Mouse (Mus musculus): ENCODE measurements around the gene Galns. TPM values are rescaled to one million over a fixed set of nuclear protein-coding genes. Genes with fewer than 3 reads are reported as not detected.

Gene Galns
- polyA plus RNA-seq, 1 experiment from 2014 or later: 17.1 TPM

- H3K27ac ChIP-seq: no peak overlapping the region
- WGBS: 52% methylated on average over 10 of the region's 10 CpGs
- H3K36me3 ChIP-seq: no peaks in the 10 kb centered on the region
- H3K9me3 ChIP-seq: no peaks in the 10 kb centered on the region
- no peak overlapping the region for H3K9ac ChIP-seq
- 0 out of 2 replicates have a peak, but pooled peaks cover 5% of the 10 kb centered on the region for H3K4me1 ChIP-seq (replicated peaks)
- no peak for ATAC-seq
- no peak overlapping the region for H3K4me2 ChIP-seq (replicated peaks)
- no peaks in the 10 kb centered on the region for H3K27me3 ChIP-seq (replicated peaks)
- H3K4me3 ChIP-seq (replicated peaks): no peak overlapping the region
These were observed 18.1 kb upstream of the Galns start for GRCm38 (mm10) chr8:122629388-122629787.

- Histone ChIP-seq H3K27ac (no peak overlapping the region), H3K4me2 (replicated peaks) (no peak overlapping the region), H3K9me3 (no peaks in the 10 kb centered on the region), H3K9ac (no peak overlapping the region), H3K4me3 (replicated peaks) (no peak overlapping the region), H3K27me3 (replicated peaks) (no peaks in the 10 kb centered on the region), H3K4me1 (replicated peaks) (0 out of 2 replicates have a peak, but pooled peaks cover 14% of the 10 kb centered on the region), H3K36me3 (no peaks in the 10 kb centered on the region)
- WGBS: 89% methylated on average over 2 of the region's 2 CpGs
- no peak for ATAC-seq
These were observed 15.6 kb upstream of the Galns start for GRCm38 (mm10) chr8:122626896-122627295.

GRCm38 (mm10) chr8:122625811-122626210 lies 14.5 kb upstream of the Galns start:
- Histone ChIP-seq H3K36me3 (no peaks in the 10 kb centered on the region), H3K4me2 (replicated peaks) (no peak overlapping the region), H3K27me3 (replicated peaks) (no peaks in the 10 kb centered on the region), H3K9me3 (no peaks in the 10 kb centered on the region), H3K27ac (no peak overlapping the region), H3K4me3 (replicated peaks) (no peak overlapping the region), H3K4me1 (replicated peaks) (0 out of 2 replicates have a peak, but pooled peaks cover 14% of the 10 kb centered on the region), H3K9ac (no peak overlapping the region)
- 68% methylated on average over 9 of the region's 9 CpGs for WGBS
- no peak for ATAC-seq

- no peaks in the 10 kb centered on the region for H3K36me3 ChIP-seq
- H3K27me3 ChIP-seq (replicated peaks): no peaks in the 10 kb centered on the region
- ATAC-seq: no peak
- 0 out of 2 replicates have a peak, but pooled peaks cover 14% of the 10 kb centered on the region for H3K4me1 ChIP-seq (replicated peaks)
- no peak overlapping the region for H3K4me2 ChIP-seq (replicated peaks)
- no peak overlapping the region for H3K9ac ChIP-seq
- H3K27ac ChIP-seq: no peak overlapping the region
- no peaks in the 10 kb centered on the region for H3K9me3 ChIP-seq
- H3K4me3 ChIP-seq (replicated peaks): no peak overlapping the region
- 74% methylated on average over 5 of the region's 5 CpGs for WGBS
These were observed 13.4 kb upstream of the Galns start for GRCm38 (mm10) chr8:122624653-122625052.

- H3K4me1 ChIP-seq (replicated peaks): 0 out of 2 replicates have a peak, but pooled peaks cover 14% of the 10 kb centered on the region
- no peak overlapping the region for H3K9ac ChIP-seq
- no peaks in the 10 kb centered on the region for H3K36me3 ChIP-seq
- H3K4me3 ChIP-seq (replicated peaks): no peak overlapping the region
- H3K9me3 ChIP-seq: no peaks in the 10 kb centered on the region
- WGBS: 89% methylated on average over 17 of the region's 17 CpGs
- ATAC-seq: no peak
- H3K4me2 ChIP-seq (replicated peaks): no peak overlapping the region
- H3K27ac ChIP-seq: no peak overlapping the region
- no peaks in the 10 kb centered on the region for H3K27me3 ChIP-seq (replicated peaks)
These were observed 12.8 kb upstream of the Galns start for GRCm38 (mm10) chr8:122623844-122624642.

- no peak within 1 kb of the TSS for H3K9ac ChIP-seq
- H3K4me2 ChIP-seq (replicated peaks): no peak within 1 kb of the TSS
- no peaks in the 10 kb centered on the region for H3K9me3 ChIP-seq
- peaks cover 17% of the 10 kb centered on the region; the same call in 1 of the 2 replicates for H3K4me1 ChIP-seq (replicated peaks)
- ATAC-seq: no peak
- H3K27me3 ChIP-seq (replicated peaks): no peaks in the 10 kb centered on the region
- H3K36me3 ChIP-seq: no peaks in the 10 kb centered on the region
- 58% methylated on average over 6 of the region's 6 CpGs for WGBS
- H3K4me3 ChIP-seq (replicated peaks): no peak within 1 kb of the TSS
- no peak within 1 kb of the TSS for H3K27ac ChIP-seq
These were observed 11.5 kb upstream of the Galns start, which contains the start of gene Pabpn1l for GRCm38 (mm10) chr8:122622727-122623126. Pabpn1l (minus strand) TSS chr8:122622739.

GRCm38 (mm10) chr8:122620446-122620845 lies 9.2 kb upstream of the Galns start:
- 27% methylated on average over 5 of the region's 5 CpGs for whole genome bisulfite sequencing
- Histone ChIP-seq H3K4me3 (replicated peaks) (no peak overlapping the region), H3K4me2 (replicated peaks) (no peak overlapping the region), H3K36me3 (no peaks in the 10 kb centered on the region), H3K27ac (no peak overlapping the region), H3K9me3 (no peaks in the 10 kb centered on the region), H3K9ac (no peak overlapping the region), H3K4me1 (replicated peaks) (peaks cover 16% of the 10 kb centered on the region; the same call in 1 of the 2 replicates), H3K27me3 (replicated peaks) (no peaks in the 10 kb centered on the region)
- ATAC-seq: no peak

GRCm38 (mm10) chr8:122618660-122619378 lies 7.6 kb upstream of the Galns start:
- Histone ChIP-seq H3K4me3 (replicated peaks) (no peak overlapping the region), H3K27ac (no peak overlapping the region), H3K4me1 (replicated peaks) (peaks cover 12% of the 10 kb centered on the region; the same call in 1 of the 2 replicates), H3K9me3 (no peaks in the 10 kb centered on the region), H3K27me3 (replicated peaks) (no peaks in the 10 kb centered on the region), H3K4me2 (replicated peaks) (no peak overlapping the region), H3K9ac (no peak overlapping the region), H3K36me3 (no peaks in the 10 kb centered on the region)
- no peak for ATAC-seq
- 81% methylated on average over 6 of the region's 6 CpGs for WGBS

GRCm38 (mm10) chr8:122617947-122618546 lies 6.8 kb upstream of the Galns start:
- WGBS: 26% methylated on average over 5 of the region's 7 CpGs
- Histone ChIP-seq H3K4me2 (replicated peaks) (peak overlapping the region; percentile 36; the same call in 1 of the 2 replicates), H3K4me1 (replicated peaks) (peaks cover 12% of the 10 kb centered on the region), H3K9me3 (no peaks in the 10 kb centered on the region), H3K9ac (no peak overlapping the region), H3K4me3 (replicated peaks) (no peak overlapping the region), H3K27ac (no peak overlapping the region), H3K27me3 (replicated peaks) (no peaks in the 10 kb centered on the region), H3K36me3 (peaks cover 2% of the 10 kb centered on the region; the same call in 1 of the 2 replicates)
- ATAC-seq: peak; percentile 18; the same call in 1 of the 2 replicates

- 66% methylated on average over 9 of the region's 9 CpGs for WGBS
- no peak for ATAC-seq
- H3K4me2 ChIP-seq (replicated peaks): no peak overlapping the region
- H3K4me1 ChIP-seq (replicated peaks): peaks cover 18% of the 10 kb centered on the region
- H3K9me3 ChIP-seq: no peaks in the 10 kb centered on the region
- H3K4me3 ChIP-seq (replicated peaks): no peak overlapping the region
- no peaks in the 10 kb centered on the region for H3K27me3 ChIP-seq (replicated peaks)
- peaks cover 2% of the 10 kb centered on the region; the same call in 1 of the 2 replicates for H3K36me3 ChIP-seq
- H3K9ac ChIP-seq: no peak overlapping the region
- peak overlapping the region; percentile 33; the same call in 1 of the 2 replicates for H3K27ac ChIP-seq
These were observed 5.1 kb upstream of the Galns start for GRCm38 (mm10) chr8:122616181-122616905.

GRCm38 (mm10) chr8:122610612-122611277 lies 518 bp downstream of the Galns start:
- Histone ChIP-seq H3K27ac (peak overlapping the region; percentile 58; the same call in 1 of the 2 replicates), H3K36me3 (peaks cover 2% of the 10 kb centered on the region; the same call in 1 of the 2 replicates), H3K9ac (peak overlapping the region; percentile 65), H3K9me3 (no peaks in the 10 kb centered on the region), H3K4me1 (replicated peaks) (peaks cover 20% of the 10 kb centered on the region), H3K4me2 (replicated peaks) (peak overlapping the region; percentile 83), H3K27me3 (replicated peaks) (no peaks in the 10 kb centered on the region), H3K4me3 (replicated peaks) (peak overlapping the region; percentile 60)
- ATAC-seq: peak; percentile 3
- WGBS: 5% methylated on average over 20 of the region's 20 CpGs

Measured in intestine, embryonic 15.5 days (tissue).